Mouse (Mus musculus) spleen, embryonic (tissue): ENCODE data around the gene Cd300c.
"Not testable (repeated sequence)": the region's sequence is repeated elsewhere in the genome, so short reads cannot be mapped to it uniquely, and the experiment has no call there.

Experiments used
- CTCF ChIA-PET: fragments of 350-600 bp; sonication (Branson Sonifier 250); formaldehyde crosslinking; loops from one replicate; lab custom pipeline; 2022; lab: Charles Lee

Cd300c gene

GRCm38 (mm10) chr11:114968752-114969207 is at the start of gene Cd300c:
Gene Cd300c (minus strand): TSS chr11:114969157.
- CTCF ChIA-PET, result interaction anchor here (0.7 kb wide), 1 partner anchor 186 kb away, joined by 3 read pairs; no protein-coding TSS in a partner anchor

- CTCF ChIA-PET, result not testable (repeated sequence)
These were observed 47.1 kb upstream of the Cd300c start, which contains the start of gene Cd300ld2 for GRCm38 (mm10) chr11:115016093-115016492. Gene Cd300ld2 (minus strand): TSS chr11:115016193.

GRCm38 (mm10) chr11:115004070-115004469 is 35.1 kb upstream of the Cd300c start:
- CTCF ChIA-PET, result no interaction called here

GRCm38 (mm10) chr11:115001474-115002040 is 32.6 kb upstream of the Cd300c start, which contains the start of gene Cd300c2:
Gene Cd300c2 (minus strand): TSS chr11:115001880.
- CTCF ChIA-PET, result interaction anchor here (0.7 kb wide), 1 partner anchor 59 kb away, joined by 4 read pairs; no protein-coding TSS in a partner anchor

- CTCF ChIA-PET, result no interaction called here
These were observed 20.8 kb upstream of the Cd300c start, which contains the start of gene Cd300ld for GRCm38 (mm10) chr11:114989793-114990192. Gene Cd300ld (minus strand): TSS chr11:114989922.

- CTCF ChIA-PET, result no interaction called here
These were observed 12.9 kb upstream of the Cd300c start for GRCm38 (mm10) chr11:114981866-114982265.

- CTCF ChIA-PET, result no interaction called here
These were observed 3.8 kb upstream of the Cd300c start for GRCm38 (mm10) chr11:114972726-114973125.

GRCm38 (mm10) chr11:114965182-114965828 is 3.7 kb downstream of the Cd300c start:
- CTCF ChIA-PET, result no interaction called here

- CTCF ChIA-PET, result no interaction called here
These were observed 8.6 kb downstream of the Cd300c start for GRCm38 (mm10) chr11:114960369-114960768.

- CTCF ChIA-PET, result no interaction called here
These were observed 34.8 kb downstream of the Cd300c start, which contains the start of gene Cd300lb for GRCm38 (mm10) chr11:114934144-114934543. Gene Cd300lb (minus strand): TSS chr11:114934386.

- CTCF ChIA-PET, result no interaction called here
These were observed 35.4 kb downstream of the Cd300c start for GRCm38 (mm10) chr11:114933591-114933990.

- CTCF ChIA-PET, result no interaction called here
These were observed 37.9 kb downstream of the Cd300c start for GRCm38 (mm10) chr11:114931041-114931440.

- CTCF ChIA-PET, result no interaction called here
These were observed 39.4 kb downstream of the Cd300c start for GRCm38 (mm10) chr11:114929581-114929980.

- CTCF ChIA-PET, result interaction anchor here (0.7 kb wide), 1 partner anchor 65 kb away, joined by 3 read pairs; no protein-coding TSS in a partner anchor
These were observed 45.0 kb downstream of the Cd300c start for GRCm38 (mm10) chr11:114923961-114924360.

GRCm38 (mm10) chr11:114922439-114922838 is 46.5 kb downstream of the Cd300c start:
- CTCF ChIA-PET, result interaction anchor here (0.6 to 1.5 kb wide), 3 partner anchors 44 to 586 kb away, joined by 3 to 9 read pairs (median 5); no protein-coding TSS in a partner anchor

GRCm38 (mm10) chr11:114917120-114917519 is 51.8 kb downstream of the Cd300c start:
- CTCF ChIA-PET, result interaction anchor here (0.6 kb wide), 1 partner anchor 215 kb away, joined by 3 read pairs; no protein-coding TSS in a partner anchor

- CTCF ChIA-PET, result no interaction called here
These were observed 54.0 kb downstream of the Cd300c start for GRCm38 (mm10) chr11:114914978-114915377.

- CTCF ChIA-PET, result interaction anchor here (0.5 to 1.9 kb wide), 2 partner anchors 28 to 468 kb away, joined by 3 to 5 read pairs; no protein-coding TSS in a partner anchor
These were observed 56.1 kb downstream of the Cd300c start for GRCm38 (mm10) chr11:114912847-114913246.

- CTCF ChIA-PET, result interaction anchor here (0.8 kb wide), 1 partner anchor 27 kb away, joined by 3 read pairs; no protein-coding TSS in a partner anchor
These were observed 59.4 kb downstream of the Cd300c start for GRCm38 (mm10) chr11:114909538-114909937.

GRCm38 (mm10) chr11:114908086-114908485 is 60.9 kb downstream of the Cd300c start:
- CTCF ChIA-PET, result no interaction called here

- CTCF ChIA-PET, result no interaction called here
These were observed 61.4 kb downstream of the Cd300c start for GRCm38 (mm10) chr11:114907567-114907966.
